Mouse (Mus musculus): ENCODE data around the gene Stk17b. TPM values are rescaled to one million over a fixed set of nuclear protein-coding genes. Genes with fewer than 3 reads are reported as not detected.

Gene Stk17b
- polyA plus RNA-seq, 1 experiment from 2014 or later: 8.8 TPM

DNA sequence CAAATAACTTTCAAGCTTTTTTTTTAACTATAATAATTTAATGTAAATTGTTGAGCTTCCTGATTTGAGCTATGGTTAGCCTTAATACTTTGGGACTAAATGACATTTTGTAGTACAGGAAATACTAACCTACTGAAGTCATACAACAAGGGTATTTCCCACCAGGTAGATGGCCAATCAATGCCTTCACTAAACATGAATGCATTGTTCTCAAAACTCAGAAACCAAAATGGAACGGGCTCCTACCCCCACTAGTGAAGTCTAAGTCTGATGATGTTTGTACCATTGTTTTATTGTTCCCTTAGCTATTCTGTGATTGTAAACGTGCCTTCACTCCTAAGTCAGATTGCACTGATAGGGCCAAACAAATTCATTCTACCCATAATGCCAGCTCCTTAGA, 23.2 kb upstream of the Stk17b start:
- H3K4me3 ChIP-seq: no peak overlapping the region
- ATAC-seq (ENCODE audit: low FRiP score): no peak
- H3K9me3 ChIP-seq (replicated peaks): no peaks in the 10 kb centered on the region
- 77% methylated on average over 2 of the region's 2 CpGs for WGBS
- no peaks in the 10 kb centered on the region for H3K36me3 ChIP-seq
- H3K27me3 ChIP-seq: no peaks in the 10 kb centered on the region
- H3K4me1 ChIP-seq: no peaks in the 10 kb centered on the region
- H3K9ac ChIP-seq: no peak overlapping the region
- H3K27ac ChIP-seq: no peak overlapping the region
- H3K4me2 ChIP-seq (replicated peaks): no peak overlapping the region

DNA sequence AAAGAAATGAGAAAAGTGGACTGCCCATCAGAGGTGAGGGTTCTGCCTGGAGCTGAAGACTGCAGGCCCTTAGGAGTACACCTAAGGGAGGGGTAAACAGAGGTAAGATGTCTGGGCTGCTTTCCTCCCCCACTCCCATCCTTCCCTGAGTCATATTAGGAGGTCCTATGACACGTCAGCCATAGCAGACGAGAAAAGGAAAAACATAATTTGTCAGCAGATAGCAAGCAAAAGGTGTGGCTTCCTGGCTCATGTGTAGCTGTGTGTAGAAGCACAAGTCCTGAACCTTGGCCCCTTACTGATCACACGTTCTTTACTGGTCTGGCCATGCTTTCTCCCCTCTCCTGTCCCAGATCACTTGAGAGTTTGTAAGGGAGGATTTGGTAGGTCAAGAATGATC, 12.8 kb upstream of the Stk17b start:
- H3K27me3 ChIP-seq: no peaks in the 10 kb centered on the region
- H3K4me2 ChIP-seq (replicated peaks): no peak overlapping the region
- 84% methylated on average over 3 of the region's 3 CpGs for WGBS
- no peak for ATAC-seq (ENCODE audit: low FRiP score)
- no peaks in the 10 kb centered on the region for H3K4me1 ChIP-seq
- no peak overlapping the region for H3K4me3 ChIP-seq
- no peak overlapping the region for H3K27ac ChIP-seq
- H3K36me3 ChIP-seq: no peaks in the 10 kb centered on the region
- H3K9me3 ChIP-seq (replicated peaks): no peaks in the 10 kb centered on the region
- no peak overlapping the region for H3K9ac ChIP-seq

DNA sequence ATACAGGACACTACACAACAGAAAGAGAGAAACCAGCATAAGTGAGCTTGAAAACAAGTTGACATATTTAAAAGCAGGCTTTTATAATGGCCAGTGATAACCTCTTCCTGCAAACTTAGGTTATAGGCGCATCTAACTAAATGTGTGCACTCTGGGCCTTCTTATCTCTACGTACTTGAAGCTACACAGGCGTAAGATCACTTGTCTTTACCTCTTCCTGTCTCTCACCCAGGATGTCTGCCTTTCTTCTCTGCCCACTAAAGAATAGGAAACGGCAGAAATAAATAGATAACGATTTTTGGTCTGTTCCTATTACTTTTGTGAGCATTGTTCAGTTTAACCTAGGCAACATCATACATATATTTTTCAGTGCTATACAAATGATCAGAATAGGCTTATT, 12.1 kb upstream of the Stk17b start:
- no peaks in the 10 kb centered on the region for H3K36me3 ChIP-seq
- H3K9ac ChIP-seq: no peak overlapping the region
- H3K9me3 ChIP-seq (replicated peaks): no peaks in the 10 kb centered on the region
- 89% methylated on average over 5 of the region's 5 CpGs for WGBS
- no peak overlapping the region for H3K4me3 ChIP-seq
- no peak overlapping the region for H3K27ac ChIP-seq
- ATAC-seq (ENCODE audit: low FRiP score): no peak
- H3K4me1 ChIP-seq: no peaks in the 10 kb centered on the region
- H3K4me2 ChIP-seq (replicated peaks): no peak overlapping the region
- no peaks in the 10 kb centered on the region for H3K27me3 ChIP-seq

DNA sequence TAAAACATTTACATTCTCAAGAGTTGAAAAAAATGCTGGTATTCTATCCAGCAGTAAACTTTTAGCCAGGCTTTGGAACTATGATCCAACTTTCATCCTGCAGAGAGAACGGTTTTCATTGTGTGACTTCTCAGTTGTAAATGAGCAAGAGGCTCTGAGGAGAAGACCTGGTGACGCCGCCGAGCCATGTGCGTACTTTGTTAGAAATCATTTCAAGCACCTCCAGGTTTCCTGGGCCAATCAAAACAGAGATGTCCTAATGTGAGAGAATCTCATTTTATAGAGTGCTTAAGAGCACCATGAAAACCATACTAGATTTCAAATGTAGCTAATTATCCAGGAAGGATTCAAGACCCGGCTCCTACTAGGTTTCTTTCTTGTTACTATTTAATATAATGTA, 11.2 kb upstream of the Stk17b start:
- WGBS: 86% methylated on average over 6 of the region's 6 CpGs
- H3K9ac ChIP-seq: no peak overlapping the region
- no peaks in the 10 kb centered on the region for H3K9me3 ChIP-seq (replicated peaks)
- H3K4me1 ChIP-seq: no peaks in the 10 kb centered on the region
- no peak for ATAC-seq (ENCODE audit: low FRiP score)
- no peaks in the 10 kb centered on the region for H3K27me3 ChIP-seq
- H3K4me3 ChIP-seq: no peak overlapping the region
- no peak overlapping the region for H3K27ac ChIP-seq
- no peaks in the 10 kb centered on the region for H3K36me3 ChIP-seq
- H3K4me2 ChIP-seq (replicated peaks): no peak overlapping the region

DNA sequence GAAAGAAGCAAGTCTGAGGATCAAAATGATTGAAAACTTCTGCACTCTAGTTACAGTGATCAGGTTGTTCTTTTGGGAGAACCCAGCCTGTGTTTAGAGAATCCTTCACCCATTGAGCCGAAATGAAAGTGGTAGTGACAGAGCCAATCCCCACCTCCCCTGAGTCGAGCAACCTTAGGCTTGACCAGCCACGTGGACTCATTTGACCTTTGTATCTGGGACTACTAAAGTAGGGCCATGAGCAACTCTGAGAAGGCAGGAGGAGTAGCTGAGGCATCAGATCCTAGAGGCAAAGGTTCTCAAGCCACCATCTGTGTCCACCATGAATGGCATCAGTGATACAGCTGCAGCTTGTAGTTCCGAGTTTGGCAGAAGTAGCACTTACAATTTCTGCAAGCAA, 10.6 kb upstream of the Stk17b start:
- H3K27me3 ChIP-seq: no peaks in the 10 kb centered on the region
- no peaks in the 10 kb centered on the region for H3K9me3 ChIP-seq (replicated peaks)
- ATAC-seq (ENCODE audit: low FRiP score): no peak
- H3K9ac ChIP-seq: no peak overlapping the region
- no peak overlapping the region for H3K27ac ChIP-seq
- H3K4me1 ChIP-seq: no peaks in the 10 kb centered on the region
- H3K36me3 ChIP-seq: no peaks in the 10 kb centered on the region
- 75% methylated on average over 4 of the region's 4 CpGs for WGBS
- no peak overlapping the region for H3K4me3 ChIP-seq
- no peak overlapping the region for H3K4me2 ChIP-seq (replicated peaks)

DNA sequence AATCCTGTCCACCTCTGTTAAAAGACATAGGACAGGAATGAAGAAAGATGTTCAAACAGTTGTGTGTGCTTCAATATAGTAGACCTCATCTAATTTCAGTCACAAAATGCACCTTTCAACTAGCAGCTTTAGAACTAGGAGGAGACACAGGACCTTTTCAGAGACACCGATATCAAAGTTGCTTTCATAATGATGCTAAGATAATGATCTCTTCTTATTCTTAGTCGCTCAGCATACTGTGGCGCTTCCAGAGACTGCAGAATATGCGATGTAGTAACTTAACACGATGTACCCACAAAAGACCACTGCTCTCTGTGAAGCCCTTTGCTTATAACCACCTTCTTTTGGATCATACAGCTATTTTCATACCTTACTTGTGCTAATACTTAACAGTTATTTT, 10.1 kb upstream of the Stk17b start:
- Histone ChIP-seq H3K4me2 (replicated peaks) (no peak overlapping the region), H3K36me3 (no peaks in the 10 kb centered on the region), H3K27ac (no peak overlapping the region), H3K9ac (no peak overlapping the region), H3K4me3 (no peak overlapping the region), H3K4me1 (no peaks in the 10 kb centered on the region), H3K9me3 (replicated peaks) (no peaks in the 10 kb centered on the region), H3K27me3 (no peaks in the 10 kb centered on the region)
- no peak for ATAC-seq (ENCODE audit: low FRiP score)
- 94% methylated on average over 5 of the region's 5 CpGs for WGBS

DNA sequence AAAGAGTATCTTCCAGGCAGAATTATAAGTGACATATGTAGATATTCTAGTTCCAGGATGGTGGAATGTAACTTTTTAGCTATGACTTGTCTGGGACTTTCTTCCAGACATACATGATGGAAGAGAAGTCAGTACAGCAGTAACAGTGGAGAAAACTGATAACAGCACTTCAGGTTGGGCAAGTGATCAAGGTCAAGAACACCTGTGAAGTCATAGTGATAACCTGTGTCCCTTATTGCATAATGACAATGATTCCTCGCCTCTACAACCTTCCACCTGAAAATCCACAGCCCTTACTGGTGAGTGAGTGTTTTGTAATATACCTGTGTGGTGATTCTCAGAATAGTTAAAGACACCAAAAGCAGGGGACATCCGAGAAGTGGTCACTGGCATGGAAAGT, 9.3 kb upstream of the Stk17b start:
- H3K9me3 ChIP-seq (replicated peaks): no peaks in the 10 kb centered on the region
- no peak overlapping the region for H3K4me3 ChIP-seq
- H3K27ac ChIP-seq: no peak overlapping the region
- H3K27me3 ChIP-seq: no peaks in the 10 kb centered on the region
- WGBS: 81% methylated on average over 2 of the region's 2 CpGs
- H3K4me2 ChIP-seq (replicated peaks): no peak overlapping the region
- no peak for ATAC-seq (ENCODE audit: low FRiP score)
- H3K4me1 ChIP-seq: no peaks in the 10 kb centered on the region
- H3K36me3 ChIP-seq: no peaks in the 10 kb centered on the region
- no peak overlapping the region for H3K9ac ChIP-seq

DNA sequence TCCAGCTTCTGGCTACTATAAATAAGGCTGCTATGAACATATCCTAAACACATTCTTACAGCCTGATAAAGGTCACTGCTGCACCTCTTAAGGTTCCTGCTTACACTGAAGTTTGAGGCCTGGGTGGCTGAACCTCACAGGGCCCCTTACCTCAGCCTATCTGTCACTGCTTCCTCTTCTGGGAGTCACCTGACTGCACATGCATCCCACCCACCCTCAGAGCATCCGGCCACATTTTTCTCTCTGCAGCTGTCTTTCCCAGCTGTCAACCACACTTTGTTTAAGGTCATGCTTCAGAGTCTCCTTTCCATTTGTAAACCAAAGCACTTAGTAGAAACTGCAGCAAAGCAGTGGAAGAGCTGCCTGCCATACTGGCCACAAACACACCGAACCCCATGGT, 6.3 kb upstream of the Stk17b start:
- no peak overlapping the region for H3K27ac ChIP-seq
- no peaks in the 10 kb centered on the region for H3K9me3 ChIP-seq (replicated peaks)
- H3K4me2 ChIP-seq (replicated peaks): no peak overlapping the region
- H3K4me3 ChIP-seq: no peak overlapping the region
- ATAC-seq (ENCODE audit: low FRiP score): no peak
- H3K4me1 ChIP-seq: no peaks in the 10 kb centered on the region
- H3K9ac ChIP-seq: no peak overlapping the region
- 80% methylated on average over 2 of the region's 2 CpGs for WGBS
- H3K36me3 ChIP-seq: no peaks in the 10 kb centered on the region
- H3K27me3 ChIP-seq: no peaks in the 10 kb centered on the region

DNA sequence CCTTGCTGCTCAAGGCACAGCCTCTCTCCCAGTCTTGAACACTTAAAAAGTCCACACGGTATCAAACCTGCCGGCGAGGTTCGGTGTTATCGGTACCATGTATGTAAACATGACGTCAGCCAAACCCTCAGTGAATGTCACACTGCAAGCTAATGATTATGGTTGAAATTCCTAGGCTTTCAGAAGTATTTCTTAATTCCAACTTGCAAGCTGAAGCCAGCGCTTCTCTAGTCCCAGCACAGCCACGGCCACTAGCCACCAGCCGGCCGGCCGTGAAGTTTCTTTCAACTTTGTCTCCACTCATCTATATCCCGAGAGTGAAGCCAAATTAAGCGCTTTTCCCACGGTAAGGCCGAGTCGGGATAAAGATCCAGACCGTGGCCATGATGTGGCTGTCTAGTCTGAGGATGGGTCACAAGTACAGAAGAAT, 718 bp downstream of the Stk17b start:
- no peak overlapping the region for H3K27ac ChIP-seq
- peak; percentile 53 for ATAC-seq (ENCODE audit: low FRiP score)
- WGBS: under 1% methylated on average over 17 of the region's 17 CpGs

DNA sequence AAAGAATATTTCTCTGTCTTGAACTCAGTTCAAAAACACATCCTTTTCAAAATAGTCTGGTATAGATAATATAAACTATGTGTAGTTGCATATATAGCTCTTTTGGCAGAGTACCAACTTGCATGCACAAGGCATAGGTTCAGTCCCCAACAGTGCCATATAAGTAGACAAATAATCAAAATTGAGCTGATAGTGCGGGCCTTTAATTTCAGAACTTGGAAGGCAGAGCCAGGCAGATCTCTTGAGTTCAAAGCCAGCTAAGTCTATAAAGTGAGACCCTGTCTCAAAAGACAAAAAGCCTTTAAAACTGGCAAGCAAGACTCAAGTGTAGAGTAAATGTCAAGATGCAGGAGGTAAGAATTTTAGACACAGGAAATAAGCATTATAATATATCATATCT, 2.1 kb downstream of the Stk17b start:
- Histone ChIP-seq H3K4me3 (no peak overlapping the region), H3K4me2 (replicated peaks) (no peak overlapping the region), H3K9me3 (replicated peaks) (no peaks in the 10 kb centered on the region), H3K36me3 (no peaks in the 10 kb centered on the region), H3K9ac (no peak overlapping the region), H3K4me1 (peaks cover 5% of the 10 kb centered on the region; the same call in 1 of the 2 replicates), H3K27me3 (no peaks in the 10 kb centered on the region), H3K27ac (no peak overlapping the region)
- ATAC-seq (ENCODE audit: low FRiP score): no peak
- WGBS: 96% methylated on average over 1 of the region's 1 CpGs

More for the DNA sequence above, 718 bp downstream of the Stk17b start:
- Histone ChIP-seq H3K9ac (peak overlapping the region; percentile 73), H3K36me3 (no peaks in the 10 kb centered on the region), H3K9me3 (replicated peaks) (no peaks in the 10 kb centered on the region), H3K4me3 (peak overlapping the region; percentile 81), H3K4me1 (peaks cover 5% of the 10 kb centered on the region; the same call in 1 of the 2 replicates), H3K27me3 (no peaks in the 10 kb centered on the region), H3K4me2 (replicated peaks) (peak overlapping the region; percentile 72)

DNA sequence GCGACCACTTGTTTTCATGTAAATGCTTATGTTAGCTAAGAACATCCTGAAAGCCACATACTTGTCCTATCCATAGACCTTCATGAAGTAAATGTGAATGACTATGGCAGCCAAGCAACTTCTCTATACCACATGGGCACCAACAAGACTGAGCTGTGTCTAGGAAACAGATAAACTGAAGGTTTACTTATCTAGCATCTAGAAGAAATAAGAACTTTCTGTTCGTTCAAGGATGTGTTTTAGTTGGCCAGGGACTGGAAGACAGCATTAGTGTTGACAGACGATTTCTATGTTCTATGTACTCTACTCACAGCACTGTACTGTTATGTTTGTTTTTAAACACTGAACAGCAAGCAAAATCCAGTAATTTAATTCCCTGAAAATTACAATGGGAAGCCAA, 2.9 kb downstream of the Stk17b start:
- Histone ChIP-seq H3K9me3 (replicated peaks) (no peaks in the 10 kb centered on the region), H3K36me3 (no peaks in the 10 kb centered on the region), H3K9ac (no peak overlapping the region), H3K27me3 (no peaks in the 10 kb centered on the region), H3K4me3 (no peak overlapping the region), H3K4me1 (peaks cover 5% of the 10 kb centered on the region; the same call in 1 of the 2 replicates), H3K4me2 (replicated peaks) (no peak overlapping the region), H3K27ac (no peak overlapping the region)
- ATAC-seq (ENCODE audit: low FRiP score): no peak
- WGBS: 87% methylated on average over 3 of the region's 3 CpGs

DNA sequence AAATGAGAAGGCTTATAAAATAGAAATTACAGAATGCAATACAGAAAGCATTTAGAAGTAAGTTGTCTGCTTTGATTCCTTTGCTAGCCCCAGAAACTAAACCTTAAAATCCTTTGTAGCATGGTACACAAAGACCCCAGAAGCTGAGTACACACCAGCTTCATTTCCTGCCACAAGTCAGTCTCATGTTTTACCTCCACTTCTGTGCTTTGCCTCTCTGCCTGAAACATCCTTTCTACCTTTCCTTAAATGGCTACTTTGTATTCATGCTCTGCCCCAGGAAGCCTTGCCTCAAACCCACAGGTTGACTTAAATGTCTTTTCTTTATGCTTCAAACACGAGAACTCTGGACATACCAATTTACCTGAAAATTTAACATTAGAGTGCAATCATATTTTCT, 3.7 kb downstream of the Stk17b start:
- WGBS: 70% methylated on average over 1 of the region's 1 CpGs
- ATAC-seq (ENCODE audit: low FRiP score): no peak
- Histone ChIP-seq H3K9me3 (replicated peaks) (no peaks in the 10 kb centered on the region), H3K4me2 (replicated peaks) (no peak overlapping the region), H3K4me1 (peaks cover 5% of the 10 kb centered on the region; the same call in 1 of the 2 replicates), H3K27me3 (no peaks in the 10 kb centered on the region), H3K9ac (no peak overlapping the region), H3K4me3 (no peak overlapping the region), H3K27ac (no peak overlapping the region), H3K36me3 (no peaks in the 10 kb centered on the region)

DNA sequence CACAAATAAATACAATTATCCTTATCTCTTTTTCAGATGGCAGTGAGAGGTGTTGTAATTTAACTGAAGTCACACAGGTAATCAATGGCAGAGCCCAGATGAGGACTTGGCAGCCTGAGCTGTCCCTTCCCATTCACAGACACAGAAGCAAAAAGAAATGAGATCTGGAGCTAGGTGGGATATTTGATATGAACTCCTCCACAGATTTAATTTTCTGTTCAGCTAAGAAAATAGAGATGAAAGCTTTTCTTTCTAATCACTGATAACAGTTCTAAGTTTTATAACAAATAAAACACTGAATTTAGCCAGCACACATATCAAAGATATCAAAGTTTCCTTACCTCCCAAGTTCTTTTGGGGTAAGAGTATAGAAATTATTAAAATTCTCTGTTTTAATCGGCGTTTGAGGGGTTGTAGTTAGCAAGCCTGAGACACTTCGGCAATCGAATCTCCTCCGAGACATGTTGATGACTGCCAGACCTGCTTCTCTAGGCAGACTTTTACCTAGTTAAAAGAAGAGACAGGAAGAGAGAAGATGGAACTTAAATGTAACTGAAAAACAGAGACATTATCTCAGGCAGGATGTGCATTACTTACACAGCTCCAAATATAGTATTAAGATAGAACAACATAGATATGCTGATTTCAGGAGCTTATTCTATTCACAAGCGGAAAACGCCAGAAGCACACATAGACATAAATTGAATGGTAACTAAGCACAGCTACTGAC, 8.7 kb downstream of the Stk17b start:
- no peak for ATAC-seq (ENCODE audit: low FRiP score)
- Histone ChIP-seq H3K4me1 (no peaks in the 10 kb centered on the region), H3K4me2 (replicated peaks) (no peak overlapping the region), H3K27ac (no peak overlapping the region), H3K9me3 (replicated peaks) (no peaks in the 10 kb centered on the region), H3K36me3 (no peaks in the 10 kb centered on the region), H3K27me3 (no peaks in the 10 kb centered on the region), H3K4me3 (no peak overlapping the region), H3K9ac (no peak overlapping the region)
- 94% methylated on average over 7 of the region's 7 CpGs for WGBS

Measured in hindbrain, embryonic 12.5 days (tissue).